Mouse (Mus musculus): ENCODE results near the gene Inhbb. TPM values are rescaled to one million over a fixed set of nuclear protein-coding genes. Genes with fewer than 3 reads are reported as not detected.

Inhbb gene
- total RNA-seq, 2 experiments from 2014 or later, result 5.9 to 7.8 TPM

GRCm38 (mm10) chr1:119442901-119443300 lies 20.9 kb upstream of the Inhbb start:
- Histone ChIP-seq H3K27ac (no peak overlapping the region), H3K4me3 (no peak overlapping the region)
- TF ChIP-seq CTCF (conservative IDR thresholded peaks at IDR 0.05), result no peak
- DNase-seq (ENCODE audit: low spot score in 2 of 2), result no peak

- TF ChIP-seq CTCF (conservative IDR thresholded peaks at IDR 0.05), result no peak
- H3K4me3 ChIP-seq, result no peak overlapping the region
- H3K27ac ChIP-seq, result no peak overlapping the region
- DNase-seq (ENCODE audit: low spot score in 2 of 2), result no peak
Measured at GRCm38 (mm10) chr1:119438105-119438637, 16.1 kb upstream of the Inhbb start.

DNA sequence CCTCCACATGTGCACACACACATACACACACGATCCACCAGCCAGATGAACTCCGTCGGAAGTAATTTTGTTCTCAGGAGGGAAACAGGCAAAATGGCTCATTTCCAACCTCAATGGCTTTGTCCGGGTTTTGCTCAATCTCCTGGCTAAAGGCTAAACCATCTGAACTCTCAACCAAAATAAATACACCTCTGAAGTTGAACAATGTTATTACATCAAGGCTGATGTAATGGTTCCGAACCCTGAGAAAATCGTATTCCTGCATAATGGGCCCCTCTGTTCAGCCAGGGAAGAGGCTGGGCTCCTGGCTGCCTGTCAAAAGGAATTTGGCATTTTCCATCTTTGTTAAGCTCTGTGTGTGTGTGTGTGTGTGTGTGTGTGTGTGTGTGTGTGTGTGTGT lies 15.4 kb upstream of the Inhbb start:
- no peak overlapping the region for H3K27ac ChIP-seq
- no peak for TF ChIP-seq CTCF (conservative IDR thresholded peaks at IDR 0.05)
- H3K4me3 ChIP-seq, result no peak overlapping the region
- no peak for DNase-seq (ENCODE audit: low spot score in 2 of 2)

DNA sequence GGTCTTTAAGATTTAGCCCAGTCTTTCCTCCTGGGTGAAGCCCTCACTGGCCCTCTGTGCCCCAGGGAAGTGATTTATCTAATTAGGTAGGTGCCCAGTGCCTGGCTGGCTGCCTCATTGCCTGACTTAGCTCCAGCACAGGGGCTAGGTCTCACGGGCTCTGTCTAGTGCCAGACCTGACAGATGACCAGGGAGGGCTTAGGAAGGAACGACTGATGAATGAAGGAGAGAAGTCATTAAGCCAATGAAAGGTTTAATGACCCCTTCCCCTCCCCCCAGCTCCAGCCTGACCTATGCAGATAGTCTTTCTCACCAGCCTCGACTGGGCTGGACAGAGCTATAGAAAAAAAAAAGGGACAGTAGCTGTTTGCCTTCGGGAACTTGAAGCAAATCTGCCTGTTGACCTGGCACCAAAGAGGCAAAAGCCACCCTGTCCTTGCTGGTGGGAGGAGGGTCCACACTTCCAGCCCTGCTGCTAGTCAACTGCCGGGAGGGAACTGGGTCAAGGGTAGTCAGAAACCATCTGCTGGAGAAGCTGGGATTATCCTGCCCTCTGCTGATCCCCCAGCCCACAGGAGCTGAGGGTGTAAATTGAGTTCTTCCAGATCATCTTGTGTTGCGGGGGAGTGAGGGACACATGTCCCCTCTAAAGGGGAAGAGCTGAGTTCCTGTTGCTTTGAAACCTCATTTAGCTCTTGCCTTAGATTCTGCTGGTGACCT lies 2.3 kb upstream of the Inhbb start:
- Histone ChIP-seq H3K27ac (no peak overlapping the region), H3K4me3 (no peak overlapping the region)
- no peak for TF ChIP-seq CTCF (conservative IDR thresholded peaks at IDR 0.05)
- no peak for DNase-seq (ENCODE audit: low spot score in 2 of 2)

DNA sequence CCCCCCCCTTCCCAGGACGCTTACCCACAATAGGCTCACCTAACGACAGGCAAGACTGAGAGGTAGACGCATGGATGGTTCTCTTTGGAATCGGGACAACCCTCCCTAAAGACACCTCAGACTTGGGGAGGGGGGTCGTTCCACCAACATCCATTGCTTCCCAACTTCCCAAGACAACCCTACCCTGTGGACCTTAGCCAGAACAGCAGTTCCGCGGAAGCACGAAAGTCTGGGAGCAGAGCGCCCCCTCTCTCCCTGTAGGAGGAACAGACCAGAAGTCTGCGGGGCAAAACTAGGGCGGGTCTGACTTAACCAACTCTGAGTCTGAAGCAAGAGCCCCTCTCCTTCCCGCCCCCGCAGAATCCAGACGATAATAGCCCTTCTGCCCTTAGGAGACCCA lies 1.5 kb upstream of the Inhbb start:
- no peak overlapping the region for H3K27ac ChIP-seq
- peak; percentile 47 to 54 for DNase-seq (ENCODE audit: low spot score in 2 of 2)
- peak; percentile 85 for TF ChIP-seq CTCF (conservative IDR thresholded peaks at IDR 0.05)
- H3K4me3 ChIP-seq, result no peak overlapping the region

DNA sequence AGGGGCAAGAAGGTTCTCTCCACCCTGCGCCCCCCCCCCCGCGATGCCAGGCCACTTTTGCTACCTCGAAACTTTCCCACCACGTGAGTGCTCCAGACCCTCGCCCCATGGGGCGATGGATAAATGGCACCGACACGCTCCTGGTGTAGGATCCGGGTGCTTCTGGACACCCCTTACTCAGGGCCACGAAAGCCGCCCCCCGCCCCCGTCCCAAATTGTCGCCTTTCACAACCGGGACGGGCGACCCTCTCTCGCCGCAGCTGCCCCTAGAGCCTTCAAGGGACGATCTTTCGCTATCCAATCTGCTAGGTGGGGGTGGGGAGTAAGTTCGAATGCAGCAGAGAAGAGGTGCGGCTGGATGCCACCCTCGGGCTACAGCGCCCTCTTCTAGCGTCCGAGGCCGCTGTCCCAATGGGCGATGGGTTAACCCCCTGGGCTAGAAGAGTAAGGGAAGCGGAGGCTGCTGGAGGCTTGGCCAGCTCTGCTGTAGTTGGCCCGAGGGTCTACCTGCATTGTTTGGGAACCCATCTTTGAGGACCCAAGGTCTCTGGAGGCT lies 490 bp upstream of the Inhbb start:
- peak overlapping the region; percentile 84; the same call in 1 of the 2 replicates for H3K27ac ChIP-seq
- no peak for DNase-seq (ENCODE audit: low spot score in 2 of 2)
- TF ChIP-seq CTCF (conservative IDR thresholded peaks at IDR 0.05), result peak; percentile 43
- peak overlapping the region; percentile 69 for H3K4me3 ChIP-seq

GRCm38 (mm10) chr1:119420984-119421575 lies 968 bp downstream of the Inhbb start:
- DNase-seq (ENCODE audit: low spot score in 2 of 2), result no peak
- TF ChIP-seq CTCF (conservative IDR thresholded peaks at IDR 0.05), result no peak
- Histone ChIP-seq H3K27ac (peak overlapping the region; percentile 84), H3K4me3 (peak overlapping the region; percentile 69)

- TF ChIP-seq CTCF (conservative IDR thresholded peaks at IDR 0.05), result no peak; the same call in 1 of the 2 replicates
- DNase-seq (ENCODE audit: low spot score in 2 of 2), result no peak
- H3K27ac ChIP-seq, result peak overlapping the region; percentile 79
- peak overlapping the region; percentile 57 for H3K4me3 ChIP-seq
Measured at GRCm38 (mm10) chr1:119420189-119420983, 1.7 kb downstream of the Inhbb start.

DNA sequence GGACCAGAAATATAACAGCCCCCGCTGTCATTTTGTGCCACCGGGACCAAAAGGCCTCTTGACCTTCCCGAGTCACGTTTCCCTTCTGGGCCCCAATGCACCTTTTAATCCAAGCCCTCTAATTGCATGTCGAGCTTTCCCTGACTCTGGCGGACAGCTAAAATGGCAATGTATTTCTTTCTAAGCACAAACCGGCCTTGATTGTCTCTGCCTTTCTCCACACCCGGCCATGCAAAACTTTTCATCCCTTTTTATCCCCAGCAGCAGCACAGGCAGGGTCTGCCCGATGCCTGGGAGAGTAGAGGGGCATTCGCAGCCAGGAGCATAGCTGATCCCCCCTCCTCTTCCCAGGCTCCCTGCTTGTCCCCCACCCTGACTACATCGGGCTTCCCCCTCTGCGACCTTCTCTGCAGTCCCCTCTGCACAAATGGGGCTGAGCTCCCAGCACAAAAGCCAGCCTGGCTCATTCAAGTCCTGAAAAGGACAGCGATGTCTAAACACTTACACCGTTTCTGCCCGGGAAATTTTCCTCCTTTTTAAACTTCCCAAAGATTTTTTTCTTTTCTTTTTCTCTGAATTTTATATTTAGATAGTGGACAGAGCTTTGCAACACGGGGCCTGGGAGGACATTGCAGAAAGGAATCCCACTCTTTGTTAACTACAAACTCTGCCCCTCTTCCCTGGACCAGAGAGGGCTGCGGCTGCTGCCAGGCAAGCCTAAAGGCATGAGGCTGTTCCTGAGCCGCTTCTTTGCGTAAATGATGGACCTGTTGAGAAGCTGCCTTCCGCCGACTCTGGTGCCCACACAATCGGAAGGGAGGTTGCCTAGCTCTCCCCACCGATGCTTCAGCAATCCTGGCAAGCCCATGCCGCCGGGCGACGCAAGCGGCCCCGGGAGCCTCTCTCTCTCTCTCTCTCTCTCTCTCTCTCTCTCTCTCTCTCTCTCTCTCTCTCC lies 2.6 kb downstream of the Inhbb start:
- no peak for TF ChIP-seq CTCF (conservative IDR thresholded peaks at IDR 0.05)
- Histone ChIP-seq H3K4me3 (peak overlapping the region; percentile 57), H3K27ac (peak overlapping the region; percentile 79; the same call in 1 of the 2 replicates)
- no peak for DNase-seq (ENCODE audit: low spot score in 2 of 2)

- no peak for TF ChIP-seq CTCF (conservative IDR thresholded peaks at IDR 0.05)
- H3K4me3 ChIP-seq, result no peak overlapping the region
- no peak overlapping the region for H3K27ac ChIP-seq
- no peak for DNase-seq (ENCODE audit: low spot score in 2 of 2)
Measured at GRCm38 (mm10) chr1:119417991-119418390, 4.1 kb downstream of the Inhbb start.

GRCm38 (mm10) chr1:119417542-119417941 lies 4.5 kb downstream of the Inhbb start:
- Histone ChIP-seq H3K27ac (no peak overlapping the region), H3K4me3 (no peak overlapping the region)
- no peak for DNase-seq (ENCODE audit: low spot score in 2 of 2)
- TF ChIP-seq CTCF (conservative IDR thresholded peaks at IDR 0.05), result no peak

DNA sequence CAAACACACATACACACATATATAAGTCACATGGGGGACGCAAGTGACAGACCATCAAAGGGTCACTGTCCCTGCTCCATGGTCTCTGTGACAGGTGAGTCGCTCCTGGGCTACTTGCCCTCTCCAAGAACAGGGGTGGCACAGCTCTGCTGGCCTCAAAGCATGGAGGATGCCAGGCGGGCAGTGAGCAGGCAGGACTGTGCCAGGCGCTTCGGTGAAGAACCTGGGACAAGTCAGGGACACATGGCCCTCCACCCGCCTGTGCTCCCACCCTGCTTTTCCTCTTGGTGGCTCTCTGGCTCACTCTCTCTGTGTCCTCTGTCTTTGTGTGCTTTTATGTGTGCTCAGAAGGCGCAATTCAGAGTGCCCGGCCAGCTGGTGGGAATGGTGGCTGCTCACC lies 5.4 kb downstream of the Inhbb start:
- no peak for TF ChIP-seq CTCF (conservative IDR thresholded peaks at IDR 0.05)
- DNase-seq (ENCODE audit: low spot score in 2 of 2), result no peak
- H3K4me3 ChIP-seq, result no peak overlapping the region
- no peak overlapping the region for H3K27ac ChIP-seq
